Mouse (Mus musculus): Measurements from ENCODE around the gene Hmgn1.
"Not testable (repeated sequence)": the region's sequence is repeated elsewhere in the genome, so short reads cannot be mapped to it uniquely, and the experiment has no call there.

Hmgn1 gene

GRCm38 (mm10) chr16:96126684-96127171, 801 bp downstream of the Hmgn1 start:
- no peak for DNase-seq (ENCODE audit: low read depth, low spot score)

DNA sequence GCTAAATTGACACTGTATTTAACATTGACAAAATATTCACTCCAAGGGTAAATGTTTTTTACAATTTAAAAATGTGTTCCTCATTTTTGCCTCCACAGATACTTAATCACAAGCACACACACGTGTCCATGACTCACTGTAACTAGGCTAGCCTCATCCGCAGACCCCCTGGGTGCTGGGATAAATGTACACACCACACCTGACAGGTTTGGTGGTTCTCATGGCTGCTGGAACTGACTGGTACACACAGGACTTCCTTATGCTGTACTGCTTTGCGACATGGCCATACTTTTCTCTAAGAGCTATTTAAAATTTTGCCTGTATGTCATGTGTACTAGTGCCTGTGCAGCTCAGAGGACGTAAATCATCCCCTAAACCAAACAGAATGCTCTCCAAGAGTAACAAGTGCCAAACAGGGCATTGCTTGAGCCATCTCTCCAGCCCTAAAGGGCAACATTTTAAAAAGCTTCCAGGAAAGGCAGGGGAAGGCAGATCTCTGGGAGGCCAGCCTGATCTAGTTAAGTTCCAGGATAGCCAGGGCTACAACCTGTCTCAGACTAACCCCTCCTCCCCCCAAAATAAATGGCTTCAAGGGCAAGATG, 7.4 kb downstream of the Hmgn1 start:
- no peak for DNase-seq (ENCODE audit: low read depth, low spot score)

DNA sequence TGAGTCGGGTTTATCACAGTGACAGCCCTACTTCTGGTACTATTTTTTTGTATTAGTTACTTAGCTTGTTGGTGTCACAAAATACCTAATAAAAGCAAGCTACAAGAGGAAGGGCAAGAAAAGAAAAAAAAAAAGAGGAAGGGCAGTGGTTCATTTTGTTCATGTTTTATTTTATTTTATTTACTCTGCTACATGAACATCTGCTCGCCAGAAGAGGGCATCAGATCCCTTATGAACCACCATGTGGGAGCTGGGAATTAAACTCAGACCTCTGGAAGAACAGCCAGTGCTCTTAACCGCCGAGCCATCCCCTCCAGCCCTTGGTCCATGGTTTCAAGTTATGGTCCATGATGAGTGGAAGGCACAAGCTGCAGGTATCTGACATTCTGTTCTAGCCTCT, 12.8 kb downstream of the Hmgn1 start:
- no peak for DNase-seq (ENCODE audit: low read depth, low spot score)

- DNase-seq (ENCODE audit: low read depth, low spot score): no peak
Measured at GRCm38 (mm10) chr16:96112769-96113168, 14.8 kb downstream of the Hmgn1 start.

DNA sequence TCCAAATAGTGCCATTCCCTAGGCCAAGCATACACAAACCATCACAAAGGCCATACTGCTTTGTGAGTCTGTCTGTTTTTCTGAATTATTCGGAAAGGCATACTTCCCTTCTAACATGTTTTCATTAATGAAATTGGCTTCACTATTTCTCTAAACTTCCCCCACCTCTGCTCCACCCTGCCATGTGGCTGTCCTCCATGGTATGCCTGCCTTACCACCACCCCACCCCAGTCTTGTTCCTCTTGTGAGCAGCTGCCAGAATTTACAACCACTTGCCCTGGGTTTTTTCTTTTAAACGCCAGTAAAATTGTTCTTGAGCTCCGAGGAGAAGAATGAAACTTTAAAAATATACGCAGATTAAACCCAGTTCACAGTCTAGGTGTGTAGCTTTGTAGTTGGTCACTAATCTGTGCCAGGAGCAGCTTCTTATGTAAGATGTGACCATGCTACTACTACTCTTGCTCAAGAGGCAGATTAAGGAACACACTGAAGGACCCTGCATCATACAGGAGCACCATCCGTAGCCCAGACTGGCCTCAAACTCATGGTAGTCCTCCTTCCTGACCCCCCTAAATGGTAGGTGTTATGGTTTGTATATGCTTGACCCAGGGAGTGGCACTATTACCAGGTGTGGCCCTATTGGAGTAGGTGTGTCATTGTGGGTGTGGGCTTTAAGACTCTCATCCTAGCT, 16.7 kb downstream of the Hmgn1 start:
- no peak for DNase-seq (ENCODE audit: low read depth, low spot score)

DNA sequence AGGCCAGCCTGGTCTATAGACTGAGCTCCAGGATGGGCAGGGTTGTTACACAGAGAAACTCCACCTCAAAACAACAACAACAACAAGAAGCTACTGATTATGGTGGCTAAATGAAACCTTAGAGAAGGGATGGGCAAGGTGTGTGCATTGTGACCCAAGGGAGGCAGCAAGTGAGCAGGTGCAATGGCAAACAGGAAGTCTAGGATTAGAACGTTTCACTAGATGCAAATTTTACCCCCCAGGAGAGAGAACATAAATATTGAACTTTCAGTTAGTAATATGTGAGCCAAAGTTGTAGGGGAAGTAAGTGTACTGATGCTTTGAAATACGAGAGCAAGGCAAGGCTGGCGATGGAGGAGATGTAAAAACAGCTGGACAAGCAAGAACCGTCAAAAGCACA, 17.9 kb downstream of the Hmgn1 start:
- no peak for DNase-seq (ENCODE audit: low read depth, low spot score)

- DNase-seq (ENCODE audit: low read depth, low spot score): no peak
Measured at GRCm38 (mm10) chr16:96103036-96103435, 24.5 kb downstream of the Hmgn1 start.

DNA sequence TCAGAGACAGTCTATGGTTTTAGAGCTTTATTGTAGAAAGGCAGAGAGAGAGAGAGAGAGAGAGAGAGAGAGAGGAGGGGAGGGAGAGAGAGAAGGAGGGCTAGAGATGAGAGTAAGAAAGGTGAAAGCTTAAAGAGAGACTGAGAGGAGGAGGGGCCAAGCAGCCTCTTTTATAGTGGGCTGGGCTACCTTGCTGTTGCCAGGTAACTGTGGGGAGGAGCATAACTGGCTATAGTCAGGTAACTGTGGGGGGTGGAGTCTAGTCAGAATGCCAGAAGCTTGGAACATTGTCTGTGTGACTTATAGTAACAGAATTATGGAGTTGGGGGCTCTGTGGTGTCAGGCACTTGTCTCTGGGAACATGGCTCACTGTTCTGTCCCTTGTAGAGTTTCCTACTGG, 29.7 kb downstream of the Hmgn1 start:
- not testable (repeated sequence) for DNase-seq (ENCODE audit: low read depth, low spot score)

DNA sequence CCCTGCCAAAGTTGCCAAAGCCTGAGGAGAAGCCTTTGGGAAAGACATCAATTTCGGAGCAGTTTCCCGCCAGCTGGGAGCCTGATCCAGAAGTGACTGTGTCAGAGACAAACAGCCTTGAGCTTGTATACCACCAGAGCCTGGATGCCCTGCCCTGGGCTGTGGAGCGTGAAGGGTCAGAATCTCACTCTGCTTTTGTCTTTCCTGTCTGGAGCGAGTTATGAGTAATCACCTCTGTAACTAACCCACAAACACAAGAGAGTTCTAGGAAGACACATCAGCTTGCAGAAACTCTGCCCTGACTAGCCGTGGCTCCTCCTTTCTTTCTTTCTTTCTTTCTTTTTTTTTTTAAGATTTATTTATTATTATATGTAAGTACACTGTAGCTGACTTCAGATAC, 31.6 kb downstream of the Hmgn1 start:
- DNase-seq (ENCODE audit: low read depth, low spot score): no peak

DNA sequence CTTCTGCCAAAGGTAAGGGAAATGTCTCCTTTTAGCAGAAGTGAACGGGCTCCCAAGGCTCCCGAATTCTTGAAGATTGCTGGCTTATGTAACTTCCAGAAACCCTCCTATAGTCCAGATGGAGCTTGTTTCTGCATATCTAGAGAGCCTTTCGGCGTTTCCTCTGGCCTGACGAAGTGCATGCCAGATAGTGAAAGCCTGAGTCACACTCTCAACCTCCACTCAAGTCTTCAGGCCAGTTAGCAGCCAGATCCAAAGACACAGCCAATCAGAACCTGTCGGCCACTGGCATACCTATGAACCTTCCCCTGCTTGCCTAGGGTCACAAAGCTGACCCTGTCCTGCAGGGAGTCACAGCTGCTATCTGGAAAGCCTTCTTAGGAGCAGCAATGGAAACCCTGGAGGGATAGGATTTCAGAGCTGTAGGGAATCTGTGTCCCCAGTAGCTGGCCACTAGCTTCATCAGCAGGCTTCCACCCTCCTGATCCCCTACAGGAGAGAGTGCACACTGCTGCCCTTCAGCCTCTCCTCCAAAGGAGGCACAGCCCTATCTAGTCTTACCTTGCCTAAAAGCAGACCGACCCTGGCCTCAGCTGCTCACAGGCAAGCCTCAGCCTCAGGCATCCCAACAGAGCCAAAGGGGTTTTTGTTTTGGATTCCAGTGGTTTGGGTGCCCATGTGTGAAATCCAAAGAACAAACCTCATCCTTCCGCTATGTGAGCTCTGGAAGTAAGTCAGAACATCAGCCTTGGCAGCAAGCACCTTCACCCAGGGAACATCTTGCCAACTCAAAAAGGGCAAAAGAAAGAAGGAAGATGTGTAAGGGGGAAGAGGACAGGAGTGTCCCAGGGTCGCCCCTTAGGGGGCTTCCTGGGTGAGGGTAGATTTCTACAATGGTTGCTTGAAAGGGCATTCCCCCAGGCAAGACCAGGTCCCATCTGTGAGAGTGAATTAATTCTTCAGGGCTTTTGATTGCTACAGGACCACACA, 35.7 kb downstream of the Hmgn1 start:
- DNase-seq (ENCODE audit: low read depth, low spot score): no peak

DNA sequence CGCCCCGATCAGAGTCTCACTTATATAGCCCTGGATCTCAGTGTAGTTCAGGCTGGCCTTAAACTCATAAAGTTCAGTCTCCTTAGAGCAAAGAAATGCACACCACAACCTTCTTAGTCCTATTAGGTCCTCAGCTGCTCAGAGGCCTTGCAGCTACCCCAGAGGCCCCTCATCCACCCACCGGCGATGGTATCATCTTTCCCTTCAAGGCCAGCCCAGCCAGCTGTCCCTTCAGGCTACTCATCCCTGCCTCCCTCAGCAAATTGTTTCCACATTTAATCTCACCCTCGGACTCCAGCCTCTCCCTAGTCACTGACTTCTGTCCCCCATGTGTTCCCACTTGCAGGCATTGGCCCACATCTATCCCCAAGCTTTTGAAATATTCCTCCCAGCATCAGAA, 39.4 kb downstream of the Hmgn1 start:
- DNase-seq (ENCODE audit: low read depth, low spot score): no peak

- DNase-seq (ENCODE audit: low read depth, low spot score): no peak
Measured at GRCm38 (mm10) chr16:96087436-96087835, 40.1 kb downstream of the Hmgn1 start.

GRCm38 (mm10) chr16:96087001-96087400, 40.5 kb downstream of the Hmgn1 start:
- DNase-seq (ENCODE audit: low read depth, low spot score): no peak

DNA sequence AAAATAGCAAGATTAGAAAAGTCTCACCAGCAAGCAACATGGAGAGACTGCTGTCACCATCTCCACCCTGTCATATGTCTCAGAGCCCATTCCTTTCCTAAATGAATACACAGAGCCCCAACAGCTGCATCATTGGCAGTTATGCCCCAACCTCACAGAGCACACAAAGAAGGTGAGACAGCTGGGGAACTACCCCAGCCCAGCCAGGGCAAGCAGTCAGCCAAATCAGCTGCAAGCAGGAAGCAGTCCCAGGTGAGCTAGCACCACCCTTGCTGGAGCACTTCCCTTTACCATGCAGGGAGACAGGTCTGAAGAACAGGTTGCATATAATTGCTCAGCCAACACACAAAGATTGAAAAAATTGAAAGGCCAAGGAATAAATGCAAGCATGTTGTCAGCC, 41.9 kb downstream of the Hmgn1 start:
- no peak for DNase-seq (ENCODE audit: low read depth, low spot score)

- DNase-seq (ENCODE audit: low read depth, low spot score): no peak
Measured at GRCm38 (mm10) chr16:96083179-96083646, 44.3 kb downstream of the Hmgn1 start.

- DNase-seq (ENCODE audit: low read depth, low spot score): peak; percentile 82
Measured at GRCm38 (mm10) chr16:96082301-96083178, 45.0 kb downstream of the Hmgn1 start, which contains the start of gene Brwd1. Gene Brwd1, minus strand, starts transcription at chr16:96082526.

DNA sequence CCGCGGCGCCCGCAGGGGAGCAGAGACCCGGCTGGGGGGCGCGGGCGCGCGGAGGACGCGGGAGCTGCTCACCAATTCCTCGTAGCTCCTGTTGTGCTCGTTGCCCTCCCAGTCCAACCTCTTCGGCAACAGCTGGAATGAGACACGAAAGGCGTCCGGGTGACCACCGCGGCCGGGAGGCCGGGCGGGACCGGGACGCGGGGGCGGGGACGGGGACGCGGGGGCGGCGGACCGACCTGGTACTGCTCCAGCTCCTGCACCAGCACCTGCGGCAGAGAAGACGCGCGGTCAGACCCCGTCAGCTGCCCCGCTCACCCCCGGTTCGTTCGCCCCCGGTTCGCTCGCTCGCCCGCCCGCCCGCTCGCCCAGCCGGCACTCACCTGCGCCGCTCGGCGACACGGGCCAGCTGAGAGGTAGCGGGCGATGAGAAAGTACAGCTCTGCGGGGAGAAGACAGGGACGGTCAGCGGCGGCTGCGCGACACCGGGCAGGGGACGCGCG, 45.7 kb downstream of the Hmgn1 start:
- no peak for DNase-seq (ENCODE audit: low read depth, low spot score)

- peak; percentile 81 for DNase-seq (ENCODE audit: low read depth, low spot score)
Measured at GRCm38 (mm10) chr16:96081331-96081730, 46.2 kb downstream of the Hmgn1 start.

- no peak for DNase-seq (ENCODE audit: low read depth, low spot score)
Measured at GRCm38 (mm10) chr16:96080524-96080923, 47.0 kb downstream of the Hmgn1 start.

All from embryo, embryonic 11.5 days (tissue).